Mouse (Mus musculus): ENCODE measurements at regions not wholly inside any gene's neighbourhood (a gene's known extent, or its start where the extent isn't known, plus 50 kb on each side); places are given as distances from the start of the nearest gene placed in this dataset.

DNA sequence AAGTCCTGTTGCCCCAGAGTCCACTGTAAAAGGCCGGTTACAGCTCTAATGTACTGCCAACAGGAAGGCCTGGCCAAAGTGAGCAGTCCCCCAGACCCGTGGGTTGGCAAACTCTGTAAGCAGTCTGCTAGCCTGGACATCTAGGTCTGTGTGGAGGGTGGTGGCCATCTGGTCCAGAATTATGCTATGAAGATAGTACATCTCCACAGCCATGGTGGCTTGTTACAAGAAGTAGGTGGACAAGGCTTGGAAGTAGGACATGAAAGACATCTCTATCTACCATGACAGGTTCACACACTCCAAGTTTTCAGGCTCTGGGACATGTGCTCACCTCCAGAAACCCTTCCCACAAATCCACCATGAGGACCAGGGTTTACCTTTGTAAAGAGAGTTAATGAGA is 79.1 kb upstream of the Mkln1 start:
- Histone ChIP-seq H3K79me3 (ENCODE audit: low read depth) (no peaks in the 10 kb centered on the region), H3K27me3 (ENCODE audit: control insufficient read depth, insufficient read depth, insufficient read length) (no peaks in the 10 kb centered on the region), H3ac (ENCODE audit: control insufficient read depth, insufficient read length, low read depth) (no peak overlapping the region), H3K4me3 (ENCODE audit: insufficient read depth, poor library complexity, severe bottlenecking) (no peak overlapping the region), H3K36me3 (ENCODE audit: control insufficient read depth, insufficient read depth) (no peaks in the 10 kb centered on the region), H3K79me2 (ENCODE audit: control insufficient read depth, insufficient read depth) (no peaks in the 10 kb centered on the region)
- TF ChIP-seq MYOD1 (IDR thresholded peaks at IDR 0.05; ENCODE audit: control insufficient read depth, insufficient read length, low read depth): no peak
- TF ChIP-seq CTCF (IDR thresholded peaks at IDR 0.05; ENCODE audit: control insufficient read depth, insufficient read depth, insufficient read length): no peak
- no peak for TF ChIP-seq CEBPB (IDR thresholded peaks at IDR 0.05; ENCODE audit: low read depth)
- TF ChIP-seq USF1 (IDR thresholded peaks at IDR 0.05; ENCODE audit: low read depth): no peak
- TF ChIP-seq FOSL1 (IDR thresholded peaks at IDR 0.05; ENCODE audit: insufficient read depth, low read length, poor library complexity, severe bottlenecking): no peak
- TF ChIP-seq MAX (IDR thresholded peaks at IDR 0.05): no peak
- TF ChIP-seq MYOG (IDR thresholded peaks at IDR 0.05; ENCODE audit: control insufficient read depth, extremely low read depth, insufficient read length): no peak

GRCm38 (mm10) chr6:31320141-31320830 is 78.2 kb upstream of the Mkln1 start:
- Histone ChIP-seq H3ac (ENCODE audit: control insufficient read depth, insufficient read length, low read depth) (no peak overlapping the region), H3K79me3 (ENCODE audit: low read depth) (no peaks in the 10 kb centered on the region), H3K79me2 (ENCODE audit: control insufficient read depth, insufficient read depth) (no peaks in the 10 kb centered on the region), H3K4me3 (ENCODE audit: insufficient read depth, poor library complexity, severe bottlenecking) (no peak overlapping the region), H3K36me3 (ENCODE audit: control insufficient read depth, insufficient read depth) (no peaks in the 10 kb centered on the region), H3K27me3 (ENCODE audit: control insufficient read depth, insufficient read depth, insufficient read length) (no peaks in the 10 kb centered on the region)
- TF ChIP-seq MYOD1 (IDR thresholded peaks at IDR 0.05; ENCODE audit: control insufficient read depth, insufficient read length, low read depth): no peak
- no peak for TF ChIP-seq MYOG (IDR thresholded peaks at IDR 0.05; ENCODE audit: control insufficient read depth, extremely low read depth, insufficient read length)
- TF ChIP-seq MAX (IDR thresholded peaks at IDR 0.05): no peak
- no peak for TF ChIP-seq FOSL1 (IDR thresholded peaks at IDR 0.05; ENCODE audit: insufficient read depth, low read length, poor library complexity, severe bottlenecking)

- TF ChIP-seq MYOG (IDR thresholded peaks at IDR 0.05; ENCODE audit: control insufficient read depth, extremely low read depth, insufficient read length) (no peak), MAX (IDR thresholded peaks at IDR 0.05) (no peak), CEBPB (IDR thresholded peaks at IDR 0.05; ENCODE audit: low read depth) (no peak), MYOD1 (IDR thresholded peaks at IDR 0.05; ENCODE audit: control insufficient read depth, insufficient read length, low read depth) (no peak), CTCF (IDR thresholded peaks at IDR 0.05; ENCODE audit: control insufficient read depth, insufficient read depth, insufficient read length) (no peak), FOSL1 (IDR thresholded peaks at IDR 0.05; ENCODE audit: insufficient read depth, low read length, poor library complexity, severe bottlenecking) (no peak), USF1 (IDR thresholded peaks at IDR 0.05; ENCODE audit: low read depth) (no peak)
- H3K79me2 ChIP-seq (ENCODE audit: control insufficient read depth, insufficient read depth): no peaks in the 10 kb centered on the region
- no peaks in the 10 kb centered on the region for H3K79me3 ChIP-seq (ENCODE audit: low read depth)
- no peaks in the 10 kb centered on the region for H3K36me3 ChIP-seq (ENCODE audit: control insufficient read depth, insufficient read depth)
- H3K27me3 ChIP-seq (ENCODE audit: control insufficient read depth, insufficient read depth, insufficient read length): no peaks in the 10 kb centered on the region
- H3ac ChIP-seq (ENCODE audit: control insufficient read depth, insufficient read length, low read depth): no peak overlapping the region
- no peak overlapping the region for H3K4me3 ChIP-seq (ENCODE audit: insufficient read depth, poor library complexity, severe bottlenecking)
These were observed 77.3 kb upstream of the Mkln1 start for GRCm38 (mm10) chr6:31321066-31321846.

- H3K79me3 ChIP-seq (ENCODE audit: low read depth): no peaks in the 10 kb centered on the region
- no peaks in the 10 kb centered on the region for H3K27me3 ChIP-seq (ENCODE audit: control insufficient read depth, insufficient read depth, insufficient read length)
- TF ChIP-seq FOSL1 (IDR thresholded peaks at IDR 0.05; ENCODE audit: insufficient read depth, low read length, poor library complexity, severe bottlenecking) (no peak), MYOG (IDR thresholded peaks at IDR 0.05; ENCODE audit: control insufficient read depth, extremely low read depth, insufficient read length) (no peak), MAX (IDR thresholded peaks at IDR 0.05) (no peak), CEBPB (IDR thresholded peaks at IDR 0.05; ENCODE audit: low read depth) (no peak), CTCF (IDR thresholded peaks at IDR 0.05; ENCODE audit: control insufficient read depth, insufficient read depth, insufficient read length) (no peak), MYOD1 (IDR thresholded peaks at IDR 0.05; ENCODE audit: control insufficient read depth, insufficient read length, low read depth) (no peak), USF1 (IDR thresholded peaks at IDR 0.05; ENCODE audit: low read depth) (no peak)
- no peak overlapping the region for H3K4me3 ChIP-seq (ENCODE audit: insufficient read depth, poor library complexity, severe bottlenecking)
- no peak overlapping the region for H3ac ChIP-seq (ENCODE audit: control insufficient read depth, insufficient read length, low read depth)
- H3K79me2 ChIP-seq (ENCODE audit: control insufficient read depth, insufficient read depth): no peaks in the 10 kb centered on the region
- no peaks in the 10 kb centered on the region for H3K36me3 ChIP-seq (ENCODE audit: control insufficient read depth, insufficient read depth)
These were observed 76.6 kb upstream of the Mkln1 start for GRCm38 (mm10) chr6:31321902-31322301.

GRCm38 (mm10) chr6:31323228-31324190 is 75.0 kb upstream of the Mkln1 start:
- TF ChIP-seq MYOG (IDR thresholded peaks at IDR 0.05; ENCODE audit: control insufficient read depth, extremely low read depth, insufficient read length) (no peak), CTCF (IDR thresholded peaks at IDR 0.05; ENCODE audit: control insufficient read depth, insufficient read depth, insufficient read length) (no peak), FOSL1 (IDR thresholded peaks at IDR 0.05; ENCODE audit: insufficient read depth, low read length, poor library complexity, severe bottlenecking) (no peak), USF1 (IDR thresholded peaks at IDR 0.05; ENCODE audit: low read depth) (no peak), MYOD1 (IDR thresholded peaks at IDR 0.05; ENCODE audit: control insufficient read depth, insufficient read length, low read depth) (no peak), CEBPB (IDR thresholded peaks at IDR 0.05; ENCODE audit: low read depth) (no peak), MAX (IDR thresholded peaks at IDR 0.05) (no peak)
- Histone ChIP-seq H3K79me3 (ENCODE audit: low read depth) (no peaks in the 10 kb centered on the region), H3K4me3 (ENCODE audit: insufficient read depth, poor library complexity, severe bottlenecking) (no peak overlapping the region), H3ac (ENCODE audit: control insufficient read depth, insufficient read length, low read depth) (no peak overlapping the region), H3K79me2 (ENCODE audit: control insufficient read depth, insufficient read depth) (no peaks in the 10 kb centered on the region), H3K27me3 (ENCODE audit: control insufficient read depth, insufficient read depth, insufficient read length) (no peaks in the 10 kb centered on the region), H3K36me3 (ENCODE audit: control insufficient read depth, insufficient read depth) (no peaks in the 10 kb centered on the region)

All from C2C12 (cell line).